Mouse (Mus musculus): ENCODE results near the gene Rad23b. TPM values are rescaled to one million over a fixed set of nuclear protein-coding genes. Genes with fewer than 3 reads are reported as not detected.
"Not testable (repeated sequence)": the region's sequence is repeated elsewhere in the genome, so short reads cannot be mapped to it uniquely, and the experiment has no call there.

Gene Rad23b
- 140 and 202 TPM in 2 replicates for polyA plus RNA-seq (2012; rRNA removed)

DNA sequence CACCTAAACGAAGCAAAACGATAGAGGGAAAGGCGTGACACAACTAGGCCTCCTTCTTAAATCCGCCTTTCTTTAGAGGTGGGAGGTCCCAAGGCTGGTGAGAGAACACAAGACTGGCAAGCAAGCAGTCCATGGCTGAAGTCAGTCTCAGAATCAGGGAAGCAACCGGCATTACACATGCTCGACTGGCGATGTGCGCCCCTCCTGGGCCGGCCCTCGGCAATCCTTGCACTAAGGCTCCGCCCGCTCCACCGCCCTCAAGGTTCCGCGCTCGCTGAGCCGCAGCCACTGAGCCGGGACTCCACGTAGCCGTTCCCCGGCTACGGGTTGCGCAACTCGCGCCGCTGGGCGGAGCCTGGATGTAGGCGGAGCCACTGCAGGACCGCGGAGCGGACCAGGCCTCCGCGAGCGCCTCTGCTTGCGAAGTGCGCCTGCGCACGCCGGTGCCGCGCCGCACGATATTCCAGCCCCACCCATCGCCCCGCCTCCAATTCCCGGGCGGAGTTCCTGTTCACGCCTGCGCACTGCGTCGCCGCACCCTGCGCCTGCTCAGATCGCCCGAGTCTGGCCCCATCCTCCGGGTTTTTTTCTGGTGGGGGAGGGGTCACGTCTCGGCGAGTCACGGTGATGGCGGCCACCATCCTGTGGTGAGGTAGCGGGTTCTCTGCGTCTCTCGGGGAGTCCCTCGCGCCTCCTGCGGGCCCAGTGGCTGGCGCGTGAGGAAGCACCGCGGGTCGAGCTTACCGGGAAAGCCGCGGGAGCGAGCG is at the start of gene Rad23b:
Rad23b (plus strand) TSS at position 592 of the 767 bp plus-strand sequence.
- H3K36me3 ChIP-seq (ENCODE audit: control insufficient read depth, insufficient read depth, low read length) = no peaks in the 10 kb centered on the region
- peak within 1 kb of the TSS; percentile 78 for H3K27ac ChIP-seq (ENCODE audit: insufficient read depth, low read depth, low read length)
- no peaks in the 10 kb centered on the region for H3K27me3 ChIP-seq (replicated peaks; ENCODE audit: control insufficient read depth, insufficient read depth, low read length)
- H3K4me3 ChIP-seq (ENCODE audit: insufficient read depth, low read depth, low read length) = peak within 1 kb of the TSS; percentile 81
- H3K4me1 ChIP-seq (ENCODE audit: control insufficient read depth, insufficient read depth, low read length) = peaks cover 3% of the 10 kb centered on the region; the same call in 1 of the 2 replicates
- peak; percentile 72 for TF ChIP-seq POLR2A (IDR thresholded peaks at IDR 0.05; ENCODE audit: low read depth, low read length)
- TF ChIP-seq CTCF (conservative IDR thresholded peaks at IDR 0.05; ENCODE audit: insufficient read depth, insufficient read length, low read depth, low read length) = peak; percentile 15; the same call in 1 of the 2 replicates
- under 1% methylated on average over 77 of the region's 77 CpGs for WGBS
- DNase-seq = peak; percentile 100

DNA sequence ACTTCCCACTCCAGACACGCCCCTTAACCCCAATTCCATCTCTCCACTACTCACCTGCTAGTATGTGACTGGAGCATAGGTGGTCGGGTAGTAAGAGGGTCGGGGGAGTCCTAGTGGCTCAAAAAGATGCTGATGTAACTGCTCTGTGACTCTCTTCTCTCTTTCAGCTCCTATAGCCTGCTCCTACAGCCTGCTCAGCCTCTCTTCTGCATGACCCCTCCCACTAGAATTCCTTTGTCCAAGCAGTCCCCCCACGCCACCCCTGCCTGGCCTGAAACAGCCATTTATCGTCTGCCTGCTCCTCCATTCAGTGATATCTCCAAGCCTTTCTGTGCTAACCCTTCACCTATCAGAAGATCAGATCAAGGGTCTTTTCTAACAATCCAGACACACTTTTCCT is 45.7 kb upstream of the Rad23b start:
- TF ChIP-seq POLR2A (IDR thresholded peaks at IDR 0.05; ENCODE audit: low read depth, low read length) (no peak), CTCF (conservative IDR thresholded peaks at IDR 0.05; ENCODE audit: insufficient read depth, insufficient read length, low read depth, low read length) (no peak)

DNA sequence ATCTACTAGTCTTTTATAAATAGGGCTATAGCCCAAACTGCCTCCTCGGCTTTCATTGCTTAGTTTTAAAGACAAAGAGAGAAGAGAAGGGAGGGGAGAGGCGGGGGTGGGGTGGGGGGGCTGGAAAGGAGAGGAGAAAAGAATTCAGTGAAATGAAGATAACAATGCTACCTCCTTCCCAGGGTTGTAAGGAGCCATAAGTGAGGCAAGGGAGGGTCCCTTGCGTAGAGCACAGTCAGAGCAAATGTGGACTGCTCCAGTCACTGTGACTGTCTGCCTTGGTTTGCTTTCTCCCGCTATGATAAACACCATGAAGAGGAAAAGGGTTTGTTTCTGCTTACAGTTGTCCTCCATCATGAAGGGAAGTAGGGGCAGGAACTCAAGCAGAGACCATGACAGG is 43.2 kb upstream of the Rad23b start:
- H3K27ac ChIP-seq (ENCODE audit: insufficient read depth, low read depth, low read length) = no peak overlapping the region
- TF ChIP-seq POLR2A (IDR thresholded peaks at IDR 0.05; ENCODE audit: low read depth, low read length) (no peak), CTCF (conservative IDR thresholded peaks at IDR 0.05; ENCODE audit: insufficient read depth, insufficient read length, low read depth, low read length) (no peak)
- DNase-seq = no peak
- no peaks in the 10 kb centered on the region for H3K4me1 ChIP-seq (ENCODE audit: control insufficient read depth, insufficient read depth, low read length)
- H3K4me3 ChIP-seq (ENCODE audit: insufficient read depth, low read depth, low read length) = no peak overlapping the region
- no peaks in the 10 kb centered on the region for H3K36me3 ChIP-seq (ENCODE audit: control insufficient read depth, insufficient read depth, low read length)
- WGBS = 75% methylated on average over 4 of the region's 4 CpGs
- H3K27me3 ChIP-seq (replicated peaks; ENCODE audit: control insufficient read depth, insufficient read depth, low read length) = no peaks in the 10 kb centered on the region

More for the DNA sequence above, 45.7 kb upstream of the Rad23b start:
- H3K4me3 ChIP-seq (ENCODE audit: insufficient read depth, low read depth, low read length) = no peak overlapping the region
- no peak for DNase-seq
- no peaks in the 10 kb centered on the region for H3K27me3 ChIP-seq (replicated peaks; ENCODE audit: control insufficient read depth, insufficient read depth, low read length)
- H3K4me1 ChIP-seq (ENCODE audit: control insufficient read depth, insufficient read depth, low read length) = no peaks in the 10 kb centered on the region
- WGBS = 88% methylated on average over 5 of the region's 5 CpGs
- H3K36me3 ChIP-seq (ENCODE audit: control insufficient read depth, insufficient read depth, low read length) = no peaks in the 10 kb centered on the region
- no peak overlapping the region for H3K27ac ChIP-seq (ENCODE audit: insufficient read depth, low read depth, low read length)

DNA sequence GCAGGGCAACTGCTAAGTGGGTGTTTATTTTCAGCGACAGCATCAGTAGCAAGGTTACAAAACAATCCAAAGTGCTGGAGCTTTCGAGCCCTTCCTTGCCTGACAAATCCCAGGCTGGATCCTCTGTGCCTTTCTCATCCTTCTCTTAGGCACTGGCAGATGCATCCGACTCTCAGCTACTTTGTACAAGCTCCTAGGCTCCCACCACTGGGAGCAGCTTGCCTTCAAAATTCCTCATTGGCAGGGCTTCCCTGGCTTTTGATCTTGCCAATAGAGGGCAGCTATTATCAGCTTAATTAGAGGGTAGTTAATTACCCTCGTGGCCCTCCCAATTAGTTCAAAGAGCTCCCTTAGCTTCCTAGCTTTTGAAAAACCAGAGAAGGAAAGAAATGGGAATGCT is 33.1 kb upstream of the Rad23b start:
- DNase-seq = no peak
- H3K27me3 ChIP-seq (replicated peaks; ENCODE audit: control insufficient read depth, insufficient read depth, low read length) = no peaks in the 10 kb centered on the region
- no peaks in the 10 kb centered on the region for H3K36me3 ChIP-seq (ENCODE audit: control insufficient read depth, insufficient read depth, low read length)
- H3K4me3 ChIP-seq (ENCODE audit: insufficient read depth, low read depth, low read length) = no peak overlapping the region
- no peak overlapping the region for H3K27ac ChIP-seq (ENCODE audit: insufficient read depth, low read depth, low read length)
- WGBS = 35% methylated on average over 4 of the region's 4 CpGs
- no peaks in the 10 kb centered on the region for H3K4me1 ChIP-seq (ENCODE audit: control insufficient read depth, insufficient read depth, low read length)
- no peak for TF ChIP-seq POLR2A (IDR thresholded peaks at IDR 0.05; ENCODE audit: low read depth, low read length)
- no peak for TF ChIP-seq CTCF (conservative IDR thresholded peaks at IDR 0.05; ENCODE audit: insufficient read depth, insufficient read length, low read depth, low read length)

DNA sequence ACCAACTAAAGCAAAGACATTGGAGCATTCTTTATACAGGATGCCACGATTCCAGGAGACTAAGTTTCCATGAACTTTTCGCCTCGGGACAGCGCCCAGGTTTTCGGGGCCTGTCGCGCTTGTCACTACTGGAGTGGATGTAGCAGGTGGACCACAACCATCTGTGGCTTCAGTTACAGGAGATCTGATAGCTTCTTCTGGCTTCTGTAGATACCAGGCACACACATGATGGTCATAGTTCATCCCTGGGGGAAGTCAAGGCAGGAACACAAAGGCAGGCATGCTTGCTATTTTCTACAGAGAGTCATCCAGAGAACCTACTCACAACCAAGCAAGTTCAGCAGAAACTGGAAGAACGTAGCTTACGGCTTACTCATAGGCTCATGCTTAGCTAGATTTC is 31.5 kb upstream of the Rad23b start:
- WGBS = 94% methylated on average over 9 of the region's 9 CpGs
- H3K27ac ChIP-seq (ENCODE audit: insufficient read depth, low read depth, low read length); DNase-seq; H3K4me1 ChIP-seq (ENCODE audit: control insufficient read depth, insufficient read depth, low read length); H3K36me3 ChIP-seq (ENCODE audit: control insufficient read depth, insufficient read depth, low read length); H3K4me3 ChIP-seq (ENCODE audit: insufficient read depth, low read depth, low read length); H3K27me3 ChIP-seq (replicated peaks; ENCODE audit: control insufficient read depth, insufficient read depth, low read length): not testable (repeated sequence)

DNA sequence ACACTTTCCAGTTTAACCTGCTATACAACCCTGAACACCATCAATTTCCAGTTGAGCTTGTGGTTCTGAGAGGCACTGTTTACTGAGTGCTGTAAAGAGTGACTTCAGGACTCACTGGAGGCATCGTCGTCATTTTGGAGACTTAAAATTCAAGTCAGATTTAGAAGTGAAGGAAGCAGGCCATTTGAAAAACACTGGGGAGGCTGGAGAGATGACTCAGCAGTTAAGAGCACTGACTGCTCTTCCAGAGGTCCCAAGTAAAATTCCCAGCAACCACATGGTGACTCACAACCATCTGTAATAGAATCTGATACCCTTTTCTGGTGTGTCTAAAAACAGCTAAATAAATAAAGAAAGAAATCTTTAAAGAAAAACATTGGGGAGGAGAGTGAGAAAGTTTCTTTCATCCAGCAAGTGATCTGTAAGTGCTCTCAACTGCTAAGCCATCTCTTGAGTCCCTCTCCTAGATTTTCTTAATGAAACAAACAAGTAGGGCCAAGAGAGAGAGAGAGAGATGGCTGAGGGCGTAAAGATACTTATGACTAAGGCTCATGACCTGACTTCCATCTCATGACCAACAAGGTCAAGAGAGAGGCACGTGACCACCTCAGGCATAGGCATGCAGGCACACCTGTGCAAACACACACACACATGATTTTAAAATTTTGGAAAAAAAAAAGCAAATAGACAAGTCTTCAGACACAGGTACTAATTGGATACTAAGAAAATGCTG is 23.9 kb upstream of the Rad23b start:
- H3K4me3 ChIP-seq (ENCODE audit: insufficient read depth, low read depth, low read length) = no peak overlapping the region
- 65% methylated on average over 4 of the region's 4 CpGs for WGBS
- TF ChIP-seq POLR2A (IDR thresholded peaks at IDR 0.05; ENCODE audit: low read depth, low read length) = no peak
- no peak for TF ChIP-seq CTCF (conservative IDR thresholded peaks at IDR 0.05; ENCODE audit: insufficient read depth, insufficient read length, low read depth, low read length)
- no peaks in the 10 kb centered on the region for H3K36me3 ChIP-seq (ENCODE audit: control insufficient read depth, insufficient read depth, low read length)
- H3K4me1 ChIP-seq (ENCODE audit: control insufficient read depth, insufficient read depth, low read length) = no peaks in the 10 kb centered on the region
- DNase-seq = no peak
- H3K27ac ChIP-seq (ENCODE audit: insufficient read depth, low read depth, low read length) = no peak overlapping the region
- H3K27me3 ChIP-seq (replicated peaks; ENCODE audit: control insufficient read depth, insufficient read depth, low read length) = no peaks in the 10 kb centered on the region

DNA sequence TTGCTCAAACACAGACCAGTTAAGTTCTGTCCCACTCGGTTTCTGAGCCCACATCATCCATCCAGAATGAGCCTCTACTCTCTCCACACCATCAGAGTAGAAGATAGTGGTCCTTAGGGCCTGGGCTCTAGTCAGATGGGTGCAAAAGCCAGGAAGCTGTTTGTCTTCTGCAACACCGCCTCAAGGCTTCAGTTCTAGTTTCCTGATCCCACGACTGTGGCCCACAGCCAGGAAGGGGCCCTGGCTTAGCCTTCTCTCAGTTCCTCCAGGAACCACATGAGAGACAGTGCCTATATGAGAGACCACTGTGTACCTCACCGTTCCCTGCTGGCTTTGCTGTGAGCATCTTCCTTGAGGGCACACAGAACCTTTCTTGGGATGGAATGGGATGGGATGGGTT is 22.3 kb upstream of the Rad23b start:
- no peaks in the 10 kb centered on the region for H3K36me3 ChIP-seq (ENCODE audit: control insufficient read depth, insufficient read depth, low read length)
- H3K4me1 ChIP-seq (ENCODE audit: control insufficient read depth, insufficient read depth, low read length) = no peaks in the 10 kb centered on the region
- no peaks in the 10 kb centered on the region for H3K27me3 ChIP-seq (replicated peaks; ENCODE audit: control insufficient read depth, insufficient read depth, low read length)
- no peak overlapping the region for H3K4me3 ChIP-seq (ENCODE audit: insufficient read depth, low read depth, low read length)
- WGBS = 57% methylated on average over 4 of the region's 4 CpGs
- DNase-seq = peak; percentile 10
- no peak overlapping the region for H3K27ac ChIP-seq (ENCODE audit: insufficient read depth, low read depth, low read length)
- no peak for TF ChIP-seq POLR2A (IDR thresholded peaks at IDR 0.05; ENCODE audit: low read depth, low read length)
- TF ChIP-seq CTCF (conservative IDR thresholded peaks at IDR 0.05; ENCODE audit: insufficient read depth, insufficient read length, low read depth, low read length) = no peak

Data from kidney, adult 2 months (tissue).